Mouse (Mus musculus): ENCODE measurements around the gene Gtf3a.

The Gtf3a gene

DNA sequence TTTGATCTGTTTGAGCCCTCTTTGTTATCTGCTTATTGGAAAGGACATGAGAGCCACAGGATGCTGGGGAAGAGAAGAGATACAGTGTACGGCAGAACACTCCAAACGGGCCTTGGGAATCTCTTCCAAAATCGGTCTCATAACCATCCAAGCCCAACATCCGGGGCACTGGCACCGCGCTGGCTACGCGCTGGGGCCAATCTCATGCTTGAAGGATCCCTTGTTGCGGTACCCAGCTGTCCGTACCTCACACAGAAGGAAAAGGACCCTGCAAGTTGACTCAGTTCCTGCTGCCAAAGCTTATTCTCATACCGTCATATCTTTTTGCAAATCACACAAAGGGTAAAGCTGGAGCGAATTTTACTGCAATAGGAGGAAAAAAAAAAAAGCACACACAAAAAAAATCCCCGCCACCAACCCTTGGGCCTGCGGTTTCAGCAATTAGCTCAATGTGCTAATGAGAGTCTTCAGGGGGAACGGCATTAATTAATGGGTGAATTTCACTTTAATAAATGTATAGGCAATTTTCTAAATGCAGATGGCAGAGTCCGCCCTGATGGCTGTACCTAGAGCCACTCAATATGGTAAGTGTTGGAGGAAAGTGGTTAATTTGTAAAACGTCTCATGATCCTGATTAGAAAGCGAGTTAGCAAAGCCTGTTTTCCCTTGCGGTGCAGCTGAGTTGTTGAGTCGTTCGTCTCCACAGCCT is 37.4 kb downstream of the Gtf3a start:
- no peak for DNase-seq

DNA sequence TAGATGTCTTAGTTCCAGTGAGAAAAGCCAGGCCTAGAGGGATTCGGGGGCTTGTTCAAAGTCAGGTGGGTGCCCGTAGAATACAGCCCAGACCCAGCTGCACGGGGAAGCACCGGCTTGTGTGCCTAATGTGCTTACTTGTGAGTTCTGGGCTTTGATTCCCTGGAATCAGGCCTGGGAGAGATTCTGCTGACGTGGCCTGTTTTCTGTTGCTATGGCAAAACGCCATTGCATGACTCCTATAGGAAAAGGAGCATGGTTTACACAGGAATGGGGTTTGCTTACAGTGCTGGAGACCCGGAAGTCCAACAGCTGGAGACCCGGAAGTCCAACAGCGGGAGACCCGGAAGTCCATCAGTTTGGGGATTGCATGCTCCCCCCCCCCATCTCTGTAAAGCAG is 39.1 kb downstream of the Gtf3a start:
- DNase-seq: no peak

DNA sequence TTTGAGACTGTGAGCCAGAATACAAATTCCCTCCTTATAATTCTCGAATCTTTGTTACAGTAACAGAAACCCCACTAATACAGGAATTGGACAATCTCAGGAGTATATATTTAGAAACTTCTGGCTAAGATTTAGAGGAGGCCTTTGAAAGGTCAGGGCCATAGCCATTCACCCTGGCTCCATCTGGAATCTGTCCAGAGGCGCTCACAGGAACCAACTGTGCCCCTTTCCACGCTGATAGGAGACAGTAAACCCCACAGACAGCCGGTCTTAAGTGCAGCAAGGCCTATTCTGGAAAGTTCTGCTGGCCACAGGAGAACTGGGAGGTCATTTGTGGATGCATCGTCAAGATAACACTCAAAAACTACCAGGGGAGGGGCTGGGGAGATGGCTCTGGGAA is 40.6 kb downstream of the Gtf3a start:
- no peak for DNase-seq

DNA sequence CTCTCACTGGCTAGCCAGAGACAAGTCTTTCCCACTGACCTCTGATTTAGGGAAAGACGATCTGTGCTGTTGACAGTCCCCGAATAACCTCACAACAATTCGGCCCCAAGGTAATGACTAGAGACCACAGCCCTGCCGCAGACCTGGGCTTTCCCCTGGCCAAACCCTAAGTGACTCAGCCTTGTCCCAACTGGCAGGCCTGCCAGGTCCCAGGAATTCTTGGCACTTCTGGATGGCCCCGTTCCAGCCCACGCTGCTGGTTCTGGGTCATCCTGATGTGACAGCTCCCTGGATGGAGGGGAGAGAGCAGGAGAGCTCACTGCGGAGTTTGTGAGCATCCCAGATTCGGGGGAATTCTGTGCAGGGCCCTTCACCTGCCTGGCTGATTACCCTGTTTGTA is 45.1 kb downstream of the Gtf3a start:
- no peak for DNase-seq

DNA sequence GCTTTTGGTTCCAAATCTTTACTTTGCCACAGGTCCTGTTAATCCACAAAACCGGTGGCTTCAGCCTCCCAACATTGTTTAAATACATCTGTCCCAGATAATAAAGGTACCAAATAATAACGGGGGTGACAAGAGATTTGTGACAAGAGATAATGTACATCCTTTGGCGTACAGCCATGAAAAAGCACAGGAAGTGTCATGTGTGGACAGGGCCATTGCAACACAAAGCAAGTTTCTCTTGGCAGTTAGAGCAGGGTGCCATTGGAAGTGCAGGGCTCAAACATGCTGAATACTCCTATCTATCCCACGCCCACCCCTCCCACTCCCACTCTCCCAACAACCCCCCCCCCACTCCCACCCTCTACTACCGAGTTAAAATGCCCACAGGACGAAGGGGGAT is 46.5 kb downstream of the Gtf3a start:
- no peak for DNase-seq

DNA sequence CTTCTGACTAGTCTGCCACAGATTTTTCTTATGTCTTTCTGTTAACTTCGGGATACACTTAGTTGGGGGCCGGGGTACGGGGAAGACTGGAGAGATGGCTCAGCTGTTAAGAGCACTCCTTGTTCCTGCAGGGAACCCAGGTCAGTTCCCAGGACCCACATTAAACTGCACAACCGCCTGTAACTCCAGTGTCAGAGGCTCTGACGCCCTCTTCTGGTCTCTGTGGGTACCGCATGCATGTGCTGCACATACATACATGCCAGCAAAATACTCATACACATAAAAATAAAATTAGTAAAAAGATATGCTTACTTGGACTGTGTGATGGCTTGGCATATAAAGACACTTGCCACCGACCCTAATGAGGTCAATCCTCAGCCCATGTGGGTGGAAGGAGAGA is 48.4 kb downstream of the Gtf3a start:
- peak; percentile 19 for DNase-seq

DNA sequence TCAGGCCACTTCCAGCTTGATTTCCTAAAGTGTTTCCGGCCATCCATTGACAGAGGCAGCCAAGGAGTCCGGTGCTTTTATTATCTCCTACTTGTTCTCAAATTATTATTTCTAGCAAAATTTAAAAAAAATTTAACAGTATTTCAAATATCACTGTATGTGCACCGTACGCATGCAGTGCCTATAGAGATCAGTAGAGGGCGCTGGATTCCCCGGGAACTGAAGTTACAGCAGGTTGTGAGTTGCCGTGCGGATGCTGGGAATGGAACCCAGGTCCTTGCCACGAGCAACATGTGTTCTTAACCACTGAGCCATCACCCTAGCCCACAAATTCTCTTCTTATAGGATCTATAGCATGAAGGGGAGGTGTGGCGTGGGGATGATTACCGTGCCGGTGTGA is 50.3 kb downstream of the Gtf3a start:
- DNase-seq: no peak

DNA sequence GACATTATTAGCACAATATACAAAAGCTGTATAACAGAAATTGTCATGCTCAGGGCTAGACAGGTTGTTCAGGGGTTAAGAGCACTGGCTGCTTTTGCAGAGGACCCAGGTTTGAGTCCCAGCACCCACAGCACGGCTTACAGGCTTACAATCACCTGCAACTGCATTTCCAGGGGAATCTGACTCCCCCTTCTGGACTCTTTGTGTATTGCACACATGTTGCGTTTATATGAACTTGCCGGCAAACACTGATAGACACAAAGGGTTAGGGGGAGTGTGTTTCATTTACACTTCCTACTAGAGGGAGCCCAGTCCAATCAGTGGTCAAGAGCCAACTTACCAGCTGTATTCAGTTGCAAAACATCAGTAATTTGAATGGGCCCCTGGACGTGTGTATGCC is 52.9 kb downstream of the Gtf3a start:
- no peak for DNase-seq

DNA sequence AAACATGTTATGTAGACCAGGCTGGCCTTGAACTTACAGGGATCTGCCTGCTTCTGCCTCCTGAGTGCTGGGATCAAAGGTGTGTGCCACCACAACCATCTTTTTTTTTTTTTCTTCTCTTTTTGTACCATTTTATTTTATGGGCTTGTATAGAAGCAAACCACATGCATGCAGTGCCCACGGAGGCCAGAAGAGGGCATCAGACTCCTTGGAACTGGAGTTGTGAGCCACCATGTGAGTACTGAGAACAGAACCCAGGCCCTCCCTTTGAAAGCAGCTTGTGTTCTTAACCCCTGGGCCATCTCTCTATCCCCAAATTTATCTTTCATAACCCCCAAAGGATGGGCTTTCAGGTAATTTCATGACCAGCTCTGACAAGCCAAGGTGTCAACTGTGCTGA is 54.8 kb downstream of the Gtf3a start:
- DNase-seq: no peak
